Mouse (Mus musculus) layer of hippocampus, postnatal 36 days (tissue): ENCODE measurements around the gene Bri3. TPM values are rescaled to one million over a fixed set of nuclear protein-coding genes. Genes with fewer than 3 reads are reported as not detected.
"Not testable (repeated sequence)": the region's sequence is repeated elsewhere in the genome, so short reads cannot be mapped to it uniquely, and the experiment has no call there.

Experiments used
- DNase-seq, 2 experiments: peaks; one replicate each; pipeline ENCODE4 v3.0.0; 2022
- total RNA-seq, 2 experiments: library from RNA; stranded (reverse); gene quantifications; 2 replicates each; pipeline ENCODE4 v1.2.3; 2021

Bri3 gene
- total RNA-seq, 2 experiments from 2014 or later = 61.9 to 63.7 TPM

GRCm38 (mm10) chr5:144360346-144360745, 116.1 kb downstream of the Bri3 start:
- DNase-seq = no peak

GRCm38 (mm10) chr5:144364680-144365357, 120.6 kb downstream of the Bri3 start:
- DNase-seq = no peak

GRCm38 (mm10) chr5:144366551-144366950, 122.3 kb downstream of the Bri3 start:
- not testable (repeated sequence) for DNase-seq

GRCm38 (mm10) chr5:144368661-144369205, 124.5 kb downstream of the Bri3 start:
- no peak for DNase-seq

- DNase-seq = no peak
These were observed 126.7 kb downstream of the Bri3 start for GRCm38 (mm10) chr5:144370986-144371385.

- DNase-seq = no peak
These were observed 127.9 kb downstream of the Bri3 start for GRCm38 (mm10) chr5:144372177-144372576.

GRCm38 (mm10) chr5:144372885-144373284, 128.6 kb downstream of the Bri3 start:
- DNase-seq = no peak

GRCm38 (mm10) chr5:144379431-144379830, 135.2 kb downstream of the Bri3 start:
- DNase-seq = no peak

- DNase-seq = no peak
These were observed 136.5 kb downstream of the Bri3 start for GRCm38 (mm10) chr5:144380689-144381088.

- no peak for DNase-seq
These were observed 137.5 kb downstream of the Bri3 start for GRCm38 (mm10) chr5:144381782-144382181.

- no peak for DNase-seq
These were observed 139.7 kb downstream of the Bri3 start for GRCm38 (mm10) chr5:144383936-144384335.

- DNase-seq = peak; percentile 28 to 56
These were observed 143.6 kb downstream of the Bri3 start for GRCm38 (mm10) chr5:144387851-144388250.

GRCm38 (mm10) chr5:144394142-144394541, 149.9 kb downstream of the Bri3 start:
- DNase-seq = no peak

GRCm38 (mm10) chr5:144397566-144397965, 153.3 kb downstream of the Bri3 start:
- DNase-seq = no peak

GRCm38 (mm10) chr5:144400821-144401220, 156.6 kb downstream of the Bri3 start:
- DNase-seq = no peak

- DNase-seq = no peak
These were observed 162.0 kb downstream of the Bri3 start for GRCm38 (mm10) chr5:144406256-144406655.

GRCm38 (mm10) chr5:144410666-144411065, 166.4 kb downstream of the Bri3 start:
- peak; percentile 41 to 46 for DNase-seq

GRCm38 (mm10) chr5:144411702-144412101, 167.5 kb downstream of the Bri3 start:
- no peak for DNase-seq

- DNase-seq = no peak
These were observed 168.5 kb downstream of the Bri3 start for GRCm38 (mm10) chr5:144412781-144413180.

- DNase-seq = no peak
These were observed 174.2 kb downstream of the Bri3 start for GRCm38 (mm10) chr5:144418456-144418855.

GRCm38 (mm10) chr5:144420001-144420400, 175.8 kb downstream of the Bri3 start:
- no peak for DNase-seq

- DNase-seq = no peak
These were observed 182.5 kb downstream of the Bri3 start for GRCm38 (mm10) chr5:144426697-144427096.

GRCm38 (mm10) chr5:144427861-144428260, 183.6 kb downstream of the Bri3 start:
- DNase-seq = no peak

- DNase-seq = no peak
These were observed 187.2 kb downstream of the Bri3 start for GRCm38 (mm10) chr5:144431481-144431880.
